Mouse (Mus musculus) stomach, postnatal 0 days (tissue): ENCODE measurements around the gene Zfp451.
"Not testable (repeated sequence)": the region's sequence is repeated elsewhere in the genome, so short reads cannot be mapped to it uniquely, and the experiment has no call there.

Experiments used
- CTCF ChIP-seq: IDR thresholded peaks from 2 replicates; pipeline ENCODE4 v1.5.1; 2016; ENCODE audit warnings: antibody characterized with exemption, low read depth, mild to moderate bottlenecking, moderate library complexity
- EP300 ChIP-seq: optimal IDR thresholded peaks from 2 replicates; pipeline ENCODE3; 2016; ENCODE audit warnings: antibody characterized with exemption

GRCm38 (mm10) chr1:33838952-33839351 lies 24.6 kb upstream of the Zfp451 start:
- not testable (repeated sequence) for TF ChIP-seq EP300, CTCF
